Mouse (Mus musculus): Measurements from ENCODE around the gene Gm5861.
"Not testable (repeated sequence)": the region's sequence is repeated elsewhere in the genome, so short reads cannot be mapped to it uniquely, and the experiment has no call there.

Gene Gm5861

GRCm38 (mm10) chr5:11182772-11183171 is at the start of gene Gm5861:
Gm5861 (plus strand) TSS chr5:11183072.
- DNase-seq: not testable (repeated sequence)

- DNase-seq: peak in 1 of 2 experiments; percentile 1
These were observed 44.8 kb upstream of the Gm5861 start for GRCm38 (mm10) chr5:11138031-11138430.

Measured in cerebellum, postnatal 36 days (tissue).